Mouse (Mus musculus) thymus, postnatal 4 days (tissue): ENCODE measurements around the gene Lancl2.

ENCODE experiments used
- DNase-seq: peaks from one replicate; pipeline ENCODE4 v3.0.0; 2021

Lancl2 gene

GRCm38 (mm10) chr6:57768948-57769525, 66.7 kb downstream of the Lancl2 start:
- no peak for DNase-seq

- no peak for DNase-seq
Observed at GRCm38 (mm10) chr6:57770467-57771190, 68.3 kb downstream of the Lancl2 start.

DNA sequence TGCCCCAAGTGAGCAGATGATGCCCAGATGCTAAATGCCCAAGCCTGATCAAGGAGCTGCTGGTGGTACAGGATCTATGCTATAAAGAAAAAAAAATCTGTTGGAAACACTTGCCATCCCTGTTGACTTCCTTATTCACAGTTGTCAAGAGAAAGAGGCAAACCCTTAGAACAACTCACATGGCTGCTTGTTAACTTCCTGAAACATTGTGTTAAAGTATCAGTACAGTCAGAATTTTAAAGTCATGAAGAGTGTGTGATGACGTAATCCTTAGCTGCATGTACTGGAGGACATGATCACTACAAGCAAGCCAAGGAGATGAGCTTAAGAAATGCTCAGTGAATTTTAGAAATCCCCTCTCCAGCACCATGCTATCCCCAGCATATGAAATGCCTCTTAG, 71.5 kb downstream of the Lancl2 start:
- no peak for DNase-seq

GRCm38 (mm10) chr6:57780359-57780758, 78.0 kb downstream of the Lancl2 start:
- DNase-seq = no peak

GRCm38 (mm10) chr6:57782658-57783057, 80.3 kb downstream of the Lancl2 start:
- DNase-seq = no peak

- DNase-seq = no peak
Observed at GRCm38 (mm10) chr6:57784251-57784650, 81.9 kb downstream of the Lancl2 start.

GRCm38 (mm10) chr6:57787376-57787775, 85.0 kb downstream of the Lancl2 start:
- no peak for DNase-seq
